Mouse (Mus musculus): ENCODE measurements around the gene P3h4.

The P3h4 gene

GRCm38 (mm10) chr11:100414021-100414913 is at the start of gene P3h4:
Gene P3h4 (minus strand): TSS chr11:100414836.
- peak; percentile 88 for DNase-seq

GRCm38 (mm10) chr11:100462699-100463098 is 48.1 kb upstream of the P3h4 start:
- DNase-seq: no peak

GRCm38 (mm10) chr11:100457711-100458110 is 43.1 kb upstream of the P3h4 start:
- no peak for DNase-seq

- DNase-seq: no peak
Observed at GRCm38 (mm10) chr11:100457247-100457646, 42.6 kb upstream of the P3h4 start.

GRCm38 (mm10) chr11:100442625-100443024 is 28.0 kb upstream of the P3h4 start:
- no peak for DNase-seq

- DNase-seq: no peak
Observed at GRCm38 (mm10) chr11:100441797-100442196, 27.2 kb upstream of the P3h4 start, which contains the start of the genes Nt5c3b and Klhl10. Gene Nt5c3b (minus strand): TSS chr11:100441808. Gene Klhl10 (plus strand): TSS chr11:100441917.

- DNase-seq: peak; percentile 81
Observed at GRCm38 (mm10) chr11:100440691-100441522, 26.3 kb upstream of the P3h4 start.

GRCm38 (mm10) chr11:100437901-100438300 is 23.3 kb upstream of the P3h4 start:
- no peak for DNase-seq

GRCm38 (mm10) chr11:100435678-100436246 is 21.1 kb upstream of the P3h4 start:
- no peak for DNase-seq

- no peak for DNase-seq
Observed at GRCm38 (mm10) chr11:100432002-100432401, 17.4 kb upstream of the P3h4 start.

- DNase-seq: no peak
Observed at GRCm38 (mm10) chr11:100430052-100430451, 15.4 kb upstream of the P3h4 start.

- no peak for DNase-seq
Observed at GRCm38 (mm10) chr11:100428612-100429199, 14.1 kb upstream of the P3h4 start.

GRCm38 (mm10) chr11:100426820-100427219 is 12.2 kb upstream of the P3h4 start:
- DNase-seq: no peak

- DNase-seq: peak; percentile 63
Observed at GRCm38 (mm10) chr11:100425851-100426250, 11.2 kb upstream of the P3h4 start.

GRCm38 (mm10) chr11:100423836-100424235 is 9.2 kb upstream of the P3h4 start:
- no peak for DNase-seq

- no peak for DNase-seq
Observed at GRCm38 (mm10) chr11:100421537-100421936, 6.9 kb upstream of the P3h4 start.

GRCm38 (mm10) chr11:100414914-100415822 is 532 bp upstream of the P3h4 start, which contains the start of gene Fkbp10:
Gene Fkbp10 (plus strand): TSS chr11:100415697.
- DNase-seq: no peak

- no peak for DNase-seq
Observed at GRCm38 (mm10) chr11:100413541-100413940, 1.1 kb downstream of the P3h4 start.

GRCm38 (mm10) chr11:100411736-100412135 is 2.9 kb downstream of the P3h4 start:
- DNase-seq: no peak

- DNase-seq: no peak
Observed at GRCm38 (mm10) chr11:100409686-100410085, 5.0 kb downstream of the P3h4 start.

GRCm38 (mm10) chr11:100408835-100409462 is 5.7 kb downstream of the P3h4 start:
- DNase-seq: no peak

All from cerebellum, adult 11 months (tissue).